Mouse (Mus musculus) telencephalon, adult 2 months (tissue): ENCODE data around the gene Ptgs1.

Source experiments
- DNase-seq: peaks from one replicate; pipeline ENCODE4 v3.0.0-alpha.2; 2011; ENCODE audit warnings: low read depth, low spot score

Gene Ptgs1

DNA sequence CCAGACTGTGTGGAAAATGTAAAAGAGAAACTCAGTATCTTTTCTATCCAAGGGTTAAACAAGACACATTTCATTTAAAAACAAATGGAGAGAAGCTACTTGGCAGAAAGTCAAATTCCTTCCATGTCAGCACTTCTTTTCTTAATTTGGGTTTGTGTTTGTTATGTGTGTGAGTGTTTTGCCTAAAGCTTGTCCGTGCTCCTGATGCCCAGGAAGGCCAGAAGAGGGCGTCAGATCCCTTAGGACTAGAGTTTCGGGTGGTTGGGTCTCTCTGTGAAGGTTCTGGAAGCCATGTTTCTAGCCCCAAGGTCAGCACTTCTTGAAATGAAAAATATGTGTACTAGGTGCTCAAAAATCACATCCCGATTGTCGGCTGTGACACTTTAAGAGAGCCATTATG, 15.8 kb upstream of the Ptgs1 start:
- DNase-seq, result no peak

GRCm38 (mm10) chr2:36215203-36215739, 15.0 kb upstream of the Ptgs1 start:
- DNase-seq, result no peak

GRCm38 (mm10) chr2:36216546-36216945, 13.7 kb upstream of the Ptgs1 start:
- no peak for DNase-seq

GRCm38 (mm10) chr2:36216953-36217573, 13.2 kb upstream of the Ptgs1 start:
- no peak for DNase-seq

DNA sequence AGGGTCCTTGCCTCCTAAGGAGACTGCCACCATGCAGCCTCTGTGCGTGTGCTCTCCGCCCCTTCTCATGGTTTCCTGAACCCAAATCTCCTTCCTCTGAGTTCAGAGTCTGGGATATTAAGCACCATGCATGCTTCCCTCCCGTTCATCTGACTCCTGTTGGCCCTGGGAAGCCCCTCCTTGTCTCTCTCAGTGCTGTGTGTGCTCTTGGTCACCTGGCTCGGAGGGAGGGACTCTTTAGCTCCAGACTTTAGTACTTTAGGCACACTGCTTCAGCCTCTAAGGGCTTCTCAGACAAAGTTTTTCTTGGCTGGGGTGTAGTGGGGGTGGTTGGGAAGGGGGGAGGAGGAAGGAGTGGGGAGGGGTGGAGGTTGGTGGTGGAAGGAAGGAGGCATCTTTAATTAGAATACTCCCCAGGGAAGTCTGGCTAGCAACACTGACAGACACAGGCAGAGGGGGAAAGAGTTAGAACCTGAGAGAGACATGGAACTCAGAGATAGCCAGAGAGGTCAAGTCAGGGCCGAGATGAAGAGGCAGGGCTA, 12.5 kb upstream of the Ptgs1 start:
- no peak for DNase-seq

DNA sequence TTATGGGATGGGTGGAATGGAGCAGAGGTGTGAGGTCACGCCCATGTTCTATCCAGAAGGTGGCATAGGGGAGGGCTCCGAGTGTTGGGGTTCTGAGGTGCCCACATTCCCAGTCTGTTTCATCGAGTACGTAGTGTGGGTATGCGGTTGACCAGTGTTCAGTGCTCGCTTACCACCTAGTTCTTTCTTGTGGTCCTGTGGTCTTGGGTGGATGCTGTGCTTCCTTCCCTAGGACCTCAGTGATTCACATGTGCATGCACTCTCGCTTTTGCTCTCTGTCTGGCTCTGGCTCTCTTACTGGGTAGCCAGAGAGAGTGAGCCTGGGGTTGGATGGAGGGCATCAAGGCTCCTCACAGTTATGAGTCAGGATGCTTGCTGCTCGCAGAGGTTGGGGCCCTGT, 10.1 kb upstream of the Ptgs1 start:
- DNase-seq, result no peak

DNA sequence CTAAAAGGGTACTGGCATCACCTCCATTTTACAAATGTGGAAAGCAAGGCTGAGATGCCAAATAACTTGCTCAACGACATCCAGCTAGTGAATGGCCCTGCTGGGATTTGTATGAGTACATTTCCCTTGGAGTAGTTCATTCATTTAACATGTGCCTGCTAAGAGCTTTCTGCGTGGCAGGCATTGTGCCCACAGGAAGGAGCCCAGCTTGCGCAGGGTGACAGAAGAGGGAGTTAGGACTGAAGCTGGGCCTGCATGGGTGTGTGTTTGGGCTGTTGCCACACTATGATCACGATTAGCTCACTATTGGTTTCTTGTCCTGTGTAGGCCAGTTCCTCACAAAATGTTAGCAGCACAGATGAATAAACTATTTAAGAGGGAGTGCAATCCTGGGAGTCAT, 9.3 kb upstream of the Ptgs1 start:
- no peak for DNase-seq

DNA sequence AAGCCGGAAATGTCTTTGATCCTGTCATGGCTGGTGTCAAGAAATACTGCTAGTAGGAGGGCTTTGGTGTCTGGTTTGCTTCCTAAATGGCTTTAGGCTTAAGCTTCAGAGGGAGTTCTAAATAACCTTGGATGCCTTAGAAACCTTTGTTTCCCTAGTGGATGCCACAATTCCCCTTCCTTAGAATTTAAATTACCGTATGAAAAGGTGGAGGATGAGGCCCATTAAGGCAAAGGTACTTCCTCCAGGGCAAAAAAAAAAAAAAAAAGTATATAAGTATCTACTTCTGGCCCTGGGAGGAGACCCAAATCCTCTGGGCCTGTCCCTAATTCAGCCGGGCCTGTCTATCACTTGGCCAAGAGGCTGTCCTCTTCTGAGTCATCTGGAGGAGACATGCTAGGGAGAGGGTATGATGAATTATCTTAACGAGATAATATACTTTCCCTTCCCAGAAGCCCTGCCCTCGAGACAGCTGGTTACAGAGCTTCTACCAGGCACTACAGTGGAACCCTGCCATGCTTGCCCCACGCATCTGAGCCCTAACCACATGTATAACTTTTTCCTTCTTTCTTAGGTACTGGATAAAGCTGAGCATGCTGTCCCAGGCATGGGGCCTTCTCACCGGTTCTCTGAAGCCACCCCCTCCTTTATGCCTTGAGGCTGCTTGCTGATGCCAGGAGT, 7.9 kb upstream of the Ptgs1 start:
- no peak for DNase-seq

DNA sequence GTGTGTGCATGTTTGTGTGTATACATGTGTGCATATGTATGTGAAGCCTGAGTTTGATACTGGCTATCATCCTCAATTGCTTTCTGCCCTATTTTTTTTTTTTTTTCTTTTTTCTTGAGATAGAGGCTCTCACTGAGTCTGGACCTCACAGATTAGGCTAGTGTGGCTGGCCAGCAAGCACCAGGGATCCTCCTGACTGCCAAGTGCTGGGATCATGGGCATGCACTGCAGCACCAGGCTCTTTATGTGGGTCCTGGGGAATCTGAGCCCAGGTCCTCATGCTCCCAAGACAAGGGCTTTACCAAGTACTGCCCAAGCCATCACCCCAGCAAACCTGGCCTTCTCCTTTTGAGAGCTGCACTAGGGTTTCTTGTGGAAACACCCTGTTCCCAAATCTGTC, 6.8 kb upstream of the Ptgs1 start:
- DNase-seq, result no peak

DNA sequence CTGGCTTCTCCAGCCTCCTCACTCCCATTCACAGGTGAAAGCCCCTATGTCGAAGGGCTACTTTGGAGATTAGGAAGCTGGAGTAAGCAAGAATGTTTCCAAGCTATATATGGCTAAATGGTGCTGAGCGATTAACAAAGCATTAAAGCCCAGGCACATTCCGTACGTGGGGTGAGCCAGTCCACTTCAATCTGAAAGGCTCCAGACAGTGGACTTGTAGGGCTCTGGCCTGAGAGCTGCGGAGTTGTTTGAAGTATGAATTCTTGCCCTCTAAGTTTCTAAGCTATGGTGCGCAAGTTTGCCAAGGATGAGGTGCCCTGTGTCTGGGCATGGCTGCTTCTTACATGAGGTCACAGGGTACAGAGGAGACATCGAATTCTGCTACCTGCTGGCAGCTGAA, 6.1 kb upstream of the Ptgs1 start:
- DNase-seq, result no peak

DNA sequence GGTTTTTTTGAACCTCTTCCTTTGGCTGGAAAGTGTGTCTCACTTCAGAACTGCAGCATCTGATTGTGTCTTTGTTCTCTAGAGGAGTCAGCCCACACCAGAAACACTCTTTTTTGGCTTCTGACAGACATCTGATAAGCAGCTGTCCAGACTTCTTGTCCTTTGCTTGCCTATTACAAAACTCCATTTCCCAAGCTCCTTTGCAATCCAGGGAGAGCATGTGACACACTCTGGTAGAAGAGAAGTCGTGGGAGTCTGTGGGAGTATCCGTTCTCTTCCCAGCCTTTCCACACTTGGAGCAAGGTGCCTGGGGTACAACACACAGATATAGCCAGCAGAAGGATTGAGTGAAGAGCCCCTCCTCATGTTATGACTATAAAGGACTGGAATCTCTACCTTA, 5.6 kb upstream of the Ptgs1 start:
- no peak for DNase-seq

- no peak for DNase-seq
Observed at GRCm38 (mm10) chr2:36230967-36231366, 741 bp downstream of the Ptgs1 start.

DNA sequence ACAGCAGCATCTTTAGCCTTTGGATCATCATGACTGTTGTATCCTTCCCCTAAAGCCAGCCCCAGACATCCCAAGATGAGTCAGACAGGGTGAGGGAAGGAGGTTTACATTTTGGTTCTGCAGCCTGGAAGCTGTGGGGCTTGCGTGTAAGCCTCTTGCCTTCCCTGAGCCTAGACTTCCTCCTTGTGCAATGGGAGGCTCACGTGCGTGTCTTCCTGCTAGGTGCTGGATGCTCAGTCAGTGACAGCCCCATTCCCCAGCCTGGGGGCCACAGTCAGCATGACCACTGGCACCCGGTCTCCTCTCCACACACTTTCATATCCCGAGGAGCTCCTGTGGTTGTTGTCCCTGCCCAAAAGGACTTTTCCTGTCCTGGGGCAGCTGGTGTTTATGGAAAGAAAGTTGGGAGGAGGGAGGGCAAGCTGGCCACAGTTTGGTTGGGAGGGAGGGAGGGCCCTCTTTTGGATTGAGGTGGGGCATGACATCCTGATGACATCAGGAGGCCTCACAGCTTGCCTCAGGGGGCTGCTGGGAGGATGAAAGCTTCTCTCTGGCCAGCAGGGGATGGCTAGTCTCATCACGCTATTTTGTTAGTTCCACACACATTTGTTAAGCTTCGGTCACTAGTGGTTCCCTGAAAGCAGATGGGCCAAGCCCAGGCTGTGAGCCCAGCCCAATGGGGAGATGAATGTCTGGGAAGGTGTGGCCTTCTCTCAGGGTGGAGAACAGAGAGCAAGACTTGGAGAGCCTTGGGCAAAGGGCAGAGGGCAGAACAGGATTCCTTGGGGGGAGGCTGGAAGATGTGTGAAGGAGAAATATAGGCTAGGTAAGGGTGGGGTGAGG, 4.5 kb downstream of the Ptgs1 start:
- DNase-seq, result no peak

DNA sequence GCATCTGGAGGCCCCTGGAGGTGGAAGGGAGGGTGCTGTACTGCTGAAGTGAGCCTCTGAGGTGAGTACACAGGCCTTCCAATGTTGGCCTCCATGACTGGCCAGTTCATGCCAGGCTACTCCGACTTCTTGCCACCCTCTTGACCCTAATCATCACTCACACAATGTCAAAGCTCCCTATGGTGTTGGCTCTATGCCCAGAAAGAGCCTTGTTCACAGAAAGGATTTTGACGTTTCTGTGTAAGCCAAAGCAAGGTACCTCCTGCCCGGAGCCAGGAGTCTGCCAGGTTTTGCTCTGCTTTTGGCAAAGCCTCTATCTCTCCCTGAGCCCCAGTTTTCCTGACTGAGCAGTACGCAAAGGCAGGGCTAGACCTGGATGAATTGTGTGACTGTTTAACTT, 5.7 kb downstream of the Ptgs1 start:
- no peak for DNase-seq

- DNase-seq, result no peak
Observed at GRCm38 (mm10) chr2:36236889-36237288, 6.7 kb downstream of the Ptgs1 start.

- no peak for DNase-seq
Observed at GRCm38 (mm10) chr2:36237557-36237956, 7.3 kb downstream of the Ptgs1 start.

DNA sequence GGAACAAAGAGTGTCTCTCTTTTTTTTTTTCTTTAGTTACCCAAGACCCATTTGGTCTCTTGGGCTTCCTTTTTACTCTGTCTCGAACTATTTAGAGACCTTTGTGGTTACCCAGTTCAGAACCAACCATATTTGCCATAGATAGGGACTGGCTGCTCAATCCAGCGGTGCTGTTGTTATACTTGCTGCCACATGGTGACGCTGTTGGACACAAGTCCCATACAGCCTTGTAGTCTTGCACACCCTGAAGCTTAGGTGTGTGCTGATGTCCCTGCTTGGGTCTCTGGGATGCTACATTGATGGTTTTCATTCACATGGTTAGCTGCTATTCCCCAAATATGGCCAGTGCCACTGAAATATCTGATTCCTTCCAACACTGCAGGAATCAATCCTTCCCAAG, 8.2 kb downstream of the Ptgs1 start:
- no peak for DNase-seq

DNA sequence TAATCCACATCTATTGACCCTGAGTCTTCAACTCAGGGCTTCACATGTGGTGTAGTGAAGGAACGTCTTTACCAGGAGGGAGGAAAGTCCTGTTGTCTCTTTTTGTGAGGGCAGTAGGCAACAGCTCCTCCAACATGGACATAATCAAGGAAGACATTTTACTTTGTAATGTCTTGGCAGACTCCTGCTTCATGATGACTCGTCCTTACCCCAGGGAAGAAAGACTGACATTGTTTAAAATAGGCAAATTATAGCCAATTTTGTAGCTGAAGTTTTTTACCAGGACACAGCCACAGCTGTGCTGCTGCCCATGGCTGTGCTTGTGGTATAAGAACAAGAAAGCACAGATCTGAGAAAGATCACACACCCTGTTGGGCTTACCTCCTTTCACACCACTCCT, 8.7 kb downstream of the Ptgs1 start:
- no peak for DNase-seq

- no peak for DNase-seq
Observed at GRCm38 (mm10) chr2:36242514-36242913, 12.3 kb downstream of the Ptgs1 start.

- no peak for DNase-seq
Observed at GRCm38 (mm10) chr2:36243296-36243891, 13.2 kb downstream of the Ptgs1 start.

DNA sequence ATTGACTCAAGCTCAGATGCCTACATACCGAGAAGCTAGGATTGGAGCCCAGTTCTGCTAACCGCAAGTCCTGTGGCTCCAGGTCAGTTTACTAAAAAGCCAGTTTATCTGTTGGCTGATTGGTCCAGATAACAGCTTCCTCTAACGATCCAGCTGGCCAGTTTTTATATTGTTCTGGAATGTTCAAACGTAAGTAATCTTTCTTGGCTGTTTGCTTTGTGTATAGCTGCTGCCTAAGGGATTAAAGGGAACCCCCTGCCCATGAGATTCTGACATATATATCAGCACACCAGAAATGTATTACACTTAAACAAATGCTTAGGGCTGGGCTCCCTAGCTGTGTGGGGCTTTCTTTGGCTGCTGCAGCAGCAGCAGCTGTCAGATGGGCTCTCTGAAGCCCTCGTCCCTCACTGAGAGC, 13.7 kb downstream of the Ptgs1 start:
- DNase-seq, result no peak

- peak; percentile 26 for DNase-seq
Observed at GRCm38 (mm10) chr2:36244705-36245104, 14.5 kb downstream of the Ptgs1 start.
